Mouse (Mus musculus) bone marrow, adult 2 months (tissue): ENCODE data around the gene Il22ra1.

Source experiments
- CTCF ChIP-seq: fragments of 200-500 bp; IDR thresholded peaks from 2 replicates; pipeline ENCODE4 v1.5.1; 2011; ENCODE audit warnings: low read length, control low read depth; ENCODE audit not compliant: control insufficient read depth, insufficient read depth
- POLR2A ChIP-seq: fragments of 200-500 bp; IDR thresholded peaks from 2 replicates; pipeline ENCODE4 v1.6.1; 2011; ENCODE audit warnings: low read depth, mild to moderate bottlenecking, control low read depth, low read length, borderline replicate concordance; ENCODE audit not compliant: control insufficient read depth

DNA sequence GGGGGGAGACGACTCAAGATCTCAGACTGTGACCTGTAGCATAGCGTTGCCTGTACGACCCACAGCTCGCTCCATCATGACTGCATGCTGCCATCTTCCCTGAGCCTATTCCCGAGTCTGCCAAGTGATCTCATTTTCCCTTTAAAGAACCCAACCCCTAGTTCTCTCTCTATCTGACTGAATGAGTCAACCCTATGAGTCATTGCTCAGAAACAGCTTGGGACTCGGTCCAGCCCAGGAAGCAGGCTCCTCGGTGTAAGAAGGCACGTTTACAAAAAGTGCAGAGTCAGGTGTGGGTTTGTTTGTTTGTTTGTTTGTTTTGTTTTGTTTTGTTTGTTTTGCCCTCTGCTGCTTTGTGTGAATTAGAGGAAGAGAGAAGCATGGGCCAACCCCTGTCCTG, 13.2 kb upstream of the Il22ra1 start:
- TF ChIP-seq CTCF (no peak), POLR2A (no peak)
